Mouse (Mus musculus) liver, embryonic 15.5 days (tissue): ENCODE results near the gene Slc26a3. TPM values are rescaled to one million over a fixed set of nuclear protein-coding genes. Genes with fewer than 3 reads are reported as not detected.

ENCODE experiments used
- ATAC-seq: fragments of 200-750 bp; cut with Nextera tagmentation; 2 replicates; pipeline ENCODE4 v1.8.0; 2017; ENCODE audit warnings: moderate number of reproducible peaks, mild to moderate bottlenecking, moderate library complexity; ENCODE audit not compliant: insufficient read depth
- H3K27ac ChIP-seq: fragments of 300-500 bp; sonication (generic); replicated peaks from 2 replicates; pipeline ENCODE4 v1.5.1; 2015; ENCODE audit warnings: mild to moderate bottlenecking, inconsistent platforms
- H3K27me3 ChIP-seq: fragments of 300-500 bp; sonication (generic); 2 replicates; pipeline ENCODE4 v1.6.1; 2015; ENCODE audit warnings: mild to moderate bottlenecking, inconsistent platforms
- H3K36me3 ChIP-seq: fragments of 300-500 bp; sonication (generic); replicated peaks from 2 replicates; pipeline ENCODE4 v1.6.1; 2015; ENCODE audit warnings: moderate library complexity, mild to moderate bottlenecking, inconsistent platforms
- H3K4me1 ChIP-seq: fragments of 300-500 bp; sonication (generic); replicated peaks from 2 replicates; pipeline ENCODE4 v1.6.1; 2015; ENCODE audit warnings: inconsistent platforms
- H3K4me2 ChIP-seq: fragments of 300-500 bp; sonication (generic); 2 replicates; pipeline ENCODE4 v1.6.1; 2015; ENCODE audit warnings: moderate library complexity, mild to moderate bottlenecking, inconsistent platforms
- H3K4me3 ChIP-seq: fragments of 300-500 bp; sonication (generic); replicated peaks from 2 replicates; pipeline ENCODE4 v1.5.1; 2015; ENCODE audit warnings: mild to moderate bottlenecking, inconsistent platforms
- H3K9ac ChIP-seq: fragments of 300-500 bp; sonication (generic); 2 replicates; pipeline ENCODE4 v1.6.1; 2015; ENCODE audit warnings: moderate library complexity, mild to moderate bottlenecking, inconsistent platforms
- H3K9me3 ChIP-seq: fragments of 300-500 bp; sonication (generic); replicated peaks from 2 replicates; pipeline ENCODE4 v1.6.1; 2016; ENCODE audit warnings: inconsistent platforms
- whole genome bisulfite sequencing: fragments of 180-500 bp; shearing (Covaris S2); methylation state at CpG from one replicate; pipeline ENCODE4 v1.1.7; 2015; ENCODE audit warnings: mixed read lengths; ENCODE audit not compliant: insufficient replicate concordance; 5-methylcytosine and 5-hydroxymethylcytosine counted together
- polyA plus RNA-seq: library from polyadenylated mRNA; unstranded; fragments of >200 nt; fragmentation: Nextera tagmentation; extraction: Ambion mirVana; gene quantifications from 2 replicates; pipeline ENCODE4 v1.2.1, GENCODE M21; 2015

The Slc26a3 gene
- polyA plus RNA-seq: 0.03 and 0.07 TPM in 2 replicates

GRCm38 (mm10) chr12:31390571-31390970, at the start of gene Slc26a3:
Gene Slc26a3, plus strand, starts transcription at chr12:31390871.
- Histone ChIP-seq H3K9ac (no peak within 1 kb of the TSS), H3K36me3 (no peaks in the 10 kb centered on the region), H3K4me3 (no peak within 1 kb of the TSS), H3K9me3 (no peaks in the 10 kb centered on the region), H3K27me3 (no peaks in the 10 kb centered on the region), H3K4me1 (no peaks in the 10 kb centered on the region), H3K27ac (no peak within 1 kb of the TSS), H3K4me2 (no peak within 1 kb of the TSS)
- 59% methylated on average over 3 of the region's 3 CpGs for WGBS
- no peak for ATAC-seq

GRCm38 (mm10) chr12:31350191-31350943, 40.3 kb upstream of the Slc26a3 start:
- Histone ChIP-seq H3K4me1 (peaks cover 18% of the 10 kb centered on the region), H3K27ac (peak overlapping the region; percentile 84), H3K9me3 (no peaks in the 10 kb centered on the region), H3K9ac (peak overlapping the region; percentile 87), H3K27me3 (no peaks in the 10 kb centered on the region), H3K36me3 (peaks cover 22% of the 10 kb centered on the region), H3K4me2 (peak overlapping the region; percentile 80), H3K4me3 (peak overlapping the region; percentile 95)
- no peak for ATAC-seq
- WGBS: 16% methylated on average over 15 of the region's 15 CpGs

- Histone ChIP-seq H3K4me3 (peak within 1 kb of the TSS; percentile 95), H3K4me1 (peaks cover 18% of the 10 kb centered on the region), H3K4me2 (peak within 1 kb of the TSS; percentile 80), H3K36me3 (peaks cover 22% of the 10 kb centered on the region), H3K9ac (peak within 1 kb of the TSS; percentile 87), H3K27me3 (no peaks in the 10 kb centered on the region), H3K9me3 (no peaks in the 10 kb centered on the region), H3K27ac (peak within 1 kb of the TSS; percentile 84)
- WGBS: 4% methylated on average over 66 of the region's 66 CpGs
- peak; percentile 97 for ATAC-seq
These were observed 39.4 kb upstream of the Slc26a3 start, which contains the start of gene Dld for GRCm38 (mm10) chr12:31350944-31351928. Gene Dld, minus strand, starts transcription at chr12:31351453.

DNA sequence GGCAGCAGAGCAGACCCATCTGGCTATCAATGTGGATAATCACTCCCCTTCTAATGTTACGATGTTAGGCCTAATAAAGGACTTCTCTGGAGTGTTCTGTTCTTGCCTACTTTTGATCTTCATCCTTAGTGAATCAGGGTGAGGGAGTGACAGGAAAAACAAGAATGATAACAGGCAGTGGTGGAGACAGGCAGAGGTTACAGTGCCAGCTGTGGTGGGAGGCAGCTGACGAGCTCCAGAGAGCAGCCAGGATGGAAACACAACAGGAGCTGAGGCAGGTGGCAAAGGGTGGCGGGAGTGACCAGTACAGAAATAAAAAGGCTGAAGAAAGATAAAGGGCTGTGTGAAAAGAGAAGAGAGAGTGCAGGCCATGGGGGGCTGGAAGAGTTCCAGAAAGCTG, 24.2 kb upstream of the Slc26a3 start:
- WGBS: 55% methylated on average over 3 of the region's 3 CpGs
- ATAC-seq: no peak
- no peaks in the 10 kb centered on the region for H3K27me3 ChIP-seq

GRCm38 (mm10) chr12:31367721-31368120, 22.9 kb upstream of the Slc26a3 start:
- 72% methylated on average over 5 of the region's 5 CpGs for WGBS

More for the DNA sequence above, 24.2 kb upstream of the Slc26a3 start:
- H3K36me3 ChIP-seq: no peaks in the 10 kb centered on the region
- H3K9me3 ChIP-seq: no peaks in the 10 kb centered on the region
- H3K4me3 ChIP-seq: no peak overlapping the region
- no peak overlapping the region for H3K9ac ChIP-seq
- H3K4me2 ChIP-seq: no peak overlapping the region
- no peak overlapping the region for H3K27ac ChIP-seq
- no peaks in the 10 kb centered on the region for H3K4me1 ChIP-seq

GRCm38 (mm10) chr12:31369118-31369517, 21.6 kb upstream of the Slc26a3 start:
- Histone ChIP-seq H3K9me3 (no peaks in the 10 kb centered on the region), H3K27me3 (no peaks in the 10 kb centered on the region), H3K9ac (no peak overlapping the region), H3K4me3 (no peak overlapping the region), H3K4me2 (no peak overlapping the region), H3K36me3 (no peaks in the 10 kb centered on the region), H3K27ac (no peak overlapping the region), H3K4me1 (no peaks in the 10 kb centered on the region)
- ATAC-seq: no peak
- 75% methylated on average over 1 of the region's 1 CpGs for WGBS

More at GRCm38 (mm10) chr12:31367721-31368120, 22.9 kb upstream of the Slc26a3 start:
- no peak overlapping the region for H3K9ac ChIP-seq
- H3K27me3 ChIP-seq: no peaks in the 10 kb centered on the region
- no peaks in the 10 kb centered on the region for H3K9me3 ChIP-seq
- no peak for ATAC-seq
- no peak overlapping the region for H3K4me3 ChIP-seq
- no peak overlapping the region for H3K4me2 ChIP-seq
- H3K36me3 ChIP-seq: no peaks in the 10 kb centered on the region
- no peaks in the 10 kb centered on the region for H3K4me1 ChIP-seq
- H3K27ac ChIP-seq: no peak overlapping the region

DNA sequence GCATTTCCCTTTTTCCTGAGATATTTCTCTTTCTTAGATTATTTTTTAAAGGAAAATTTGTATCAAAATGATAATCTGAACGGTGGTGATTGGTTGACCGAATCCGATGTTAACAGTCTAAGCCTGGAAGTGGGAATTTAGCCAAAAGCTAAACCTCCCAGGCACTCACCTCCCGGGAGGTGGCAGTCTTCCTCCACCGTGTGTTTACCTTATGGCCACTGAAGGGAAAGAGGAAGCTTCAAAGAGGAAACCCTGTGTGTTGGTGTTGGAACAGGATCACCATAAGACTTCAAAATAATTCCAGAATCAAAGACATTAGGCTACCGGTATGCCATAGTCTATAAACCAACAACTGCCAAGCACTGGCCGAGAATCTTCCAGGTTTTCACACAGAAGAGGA, 21.0 kb upstream of the Slc26a3 start:
- WGBS: 60% methylated on average over 7 of the region's 7 CpGs
- H3K4me3 ChIP-seq: no peak overlapping the region
- H3K4me2 ChIP-seq: no peak overlapping the region
- no peak for ATAC-seq
- H3K27me3 ChIP-seq: no peaks in the 10 kb centered on the region
- H3K27ac ChIP-seq: no peak overlapping the region
- H3K4me1 ChIP-seq: no peaks in the 10 kb centered on the region
- no peaks in the 10 kb centered on the region for H3K9me3 ChIP-seq
- no peak overlapping the region for H3K9ac ChIP-seq
- no peaks in the 10 kb centered on the region for H3K36me3 ChIP-seq

GRCm38 (mm10) chr12:31374603-31375282, 15.9 kb upstream of the Slc26a3 start:
- no peak overlapping the region for H3K9ac ChIP-seq
- H3K4me1 ChIP-seq: 0 out of 2 replicates have a peak, but pooled peaks cover 11% of the 10 kb centered on the region
- no peak overlapping the region for H3K4me3 ChIP-seq
- WGBS: 24% methylated on average over 9 of the region's 9 CpGs
- H3K9me3 ChIP-seq: no peaks in the 10 kb centered on the region
- H3K27ac ChIP-seq: no peak overlapping the region
- H3K36me3 ChIP-seq: no peaks in the 10 kb centered on the region
- no peaks in the 10 kb centered on the region for H3K27me3 ChIP-seq
- no peak for ATAC-seq
- no peak overlapping the region for H3K4me2 ChIP-seq

DNA sequence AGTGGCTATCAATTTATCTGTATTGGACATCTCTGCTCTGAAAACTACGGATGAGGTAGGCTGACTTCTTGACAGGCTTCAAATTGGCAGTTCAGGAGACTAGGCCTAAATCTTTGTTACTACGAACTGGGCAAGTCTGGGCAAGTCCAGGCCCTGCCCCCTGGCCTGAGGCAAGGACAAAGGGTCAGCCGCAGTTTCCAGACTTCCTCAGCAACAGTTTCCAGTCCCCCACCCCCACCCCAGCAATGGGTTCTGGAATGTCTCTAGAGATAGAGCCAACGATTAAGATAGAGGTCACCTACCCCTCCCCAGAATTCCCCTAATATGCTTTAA, 15.4 kb upstream of the Slc26a3 start:
- no peaks in the 10 kb centered on the region for H3K9me3 ChIP-seq
- 50% methylated on average over 4 of the region's 4 CpGs for WGBS
- ATAC-seq: no peak
- no peaks in the 10 kb centered on the region for H3K27me3 ChIP-seq
- H3K4me3 ChIP-seq: no peak overlapping the region
- H3K4me2 ChIP-seq: no peak overlapping the region
- H3K36me3 ChIP-seq: no peaks in the 10 kb centered on the region
- H3K4me1 ChIP-seq: 0 out of 2 replicates have a peak, but pooled peaks cover 11% of the 10 kb centered on the region
- no peak overlapping the region for H3K27ac ChIP-seq
- no peak overlapping the region for H3K9ac ChIP-seq

GRCm38 (mm10) chr12:31376326-31376950, 14.2 kb upstream of the Slc26a3 start:
- 0 out of 2 replicates have a peak, but pooled peaks cover 11% of the 10 kb centered on the region for H3K4me1 ChIP-seq
- ATAC-seq: no peak
- no peaks in the 10 kb centered on the region for H3K36me3 ChIP-seq
- H3K4me2 ChIP-seq: peak overlapping the region; percentile 36
- H3K4me3 ChIP-seq: peak overlapping the region; percentile 8; the same call in 1 of the 2 replicates
- 17% methylated on average over 13 of the region's 13 CpGs for WGBS
- no peak overlapping the region for H3K9ac ChIP-seq
- no peak overlapping the region for H3K27ac ChIP-seq
- H3K27me3 ChIP-seq: no peaks in the 10 kb centered on the region
- H3K9me3 ChIP-seq: no peaks in the 10 kb centered on the region
